ENCODE assay signal across 8 mouse cellular contexts in the genomic region with DNA sequence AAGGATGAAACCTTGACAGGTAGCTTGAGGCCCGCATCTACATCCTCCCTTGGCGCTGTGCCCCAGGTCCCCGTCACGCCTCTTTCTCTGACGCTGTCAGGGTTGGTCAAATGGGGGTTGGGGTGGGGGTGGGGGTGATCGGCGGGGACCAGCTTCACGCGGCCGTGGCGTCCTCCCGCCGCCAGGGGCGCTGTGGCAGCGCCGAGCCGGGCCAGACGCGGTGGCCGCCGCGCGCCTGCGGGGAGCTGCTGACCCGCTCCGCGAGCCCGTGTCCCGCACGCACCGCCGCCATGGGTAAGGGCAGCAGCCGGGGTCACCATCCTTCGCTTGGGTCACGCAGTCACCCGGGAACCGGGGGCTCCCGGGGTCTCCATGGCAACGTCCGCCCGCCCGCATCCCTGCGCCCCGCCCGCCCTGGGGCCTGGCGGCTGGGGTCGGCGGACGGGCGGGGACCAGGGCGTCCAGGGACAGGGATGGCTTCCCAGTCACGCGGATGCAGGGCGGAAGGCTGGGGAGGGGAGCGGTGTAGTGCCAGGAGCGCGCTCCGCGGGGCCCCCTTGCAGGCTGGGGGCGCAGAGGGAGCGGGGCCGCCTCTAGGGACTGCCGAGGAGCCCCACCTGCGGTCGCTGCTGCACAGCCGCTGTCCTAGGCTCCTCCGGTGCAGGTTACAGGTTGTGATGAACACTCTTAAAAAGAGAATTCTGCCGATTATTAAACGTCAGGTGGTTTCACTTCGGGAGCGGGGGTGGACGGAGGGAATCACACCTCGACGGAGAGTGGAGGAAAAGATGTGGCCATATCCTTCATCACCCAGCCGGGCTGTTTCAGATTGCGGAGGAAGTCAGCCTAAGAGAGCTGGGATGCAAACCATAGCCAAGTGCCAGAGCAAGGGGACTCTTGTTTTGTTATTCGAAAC. TPM values are rescaled to one million over a fixed set of nuclear protein-coding genes. Genes with fewer than 3 reads are reported as not detected.
DNase-seq lines count a peak whose midpoint lies in the region; ATAC-seq and TF ChIP-seq lines count a peak whose summit lies in the region.

Gene Rufy2 (plus strand): TSS at position 185 of the 916 bp plus-strand sequence.

- peak within 1 kb of the TSS; percentile 73 to 97 (median 83) for H3K4me3 ChIP-seq in CH12.LX (replicated peaks in 1 of 3; ENCODE audit: low read depth in 2 of 3, low read length in 2 of 3, poor library complexity in 1 of 3)
- H3K4me3 ChIP-seq in forebrain, embryonic 11.5 days (ENCODE audit: low read depth, low read length), result peak within 1 kb of the TSS; percentile 92
- H3K4me3 ChIP-seq in heart, embryonic 16.5 days (ENCODE audit: low read length), result peak within 1 kb of the TSS; percentile 97
- H3K4me3 ChIP-seq in liver, embryonic 14.5 days (ENCODE audit: insufficient read depth in 1 of 2, low read depth in 2 of 2, low read length in 2 of 2), result peak within 1 kb of the TSS; percentile 67 to 88
- peak within 1 kb of the TSS; percentile 95 for H3K4me3 ChIP-seq in stomach, embryonic 15.5 days (replicated peaks)

- TF ChIP-seq EP300 in CH12.LX (IDR thresholded peaks at IDR 0.05; ENCODE audit: low read length), result no peak
- no peak for TF ChIP-seq EP300 in liver, embryonic 14.5 days (IDR thresholded peaks at IDR 0.05; ENCODE audit: low read depth)

- peak within 1 kb of the TSS; percentile 89 for H3K4me2 ChIP-seq in CH12.LX (ENCODE audit: insufficient read depth, low read depth, poor library complexity, severe bottlenecking)
- peak within 1 kb of the TSS; percentile 60 for H3K4me2 ChIP-seq in forebrain, embryonic 11.5 days (ENCODE audit: low read depth, low read length, severe bottlenecking)
- H3K4me2 ChIP-seq in heart, embryonic 16.5 days (ENCODE audit: low read depth, low read length), result peak within 1 kb of the TSS; percentile 85
- H3K4me2 ChIP-seq in liver, embryonic 14.5 days (ENCODE audit: low read depth), result peak within 1 kb of the TSS; percentile 92
- H3K4me2 ChIP-seq in stomach, embryonic 15.5 days, result peak within 1 kb of the TSS; percentile 69

- TF ChIP-seq RAD21 in CH12.LX (IDR thresholded peaks at IDR 0.05; ENCODE audit: low read depth, low read length), result peak; percentile 2

- ATAC-seq in forebrain, embryonic 11.5 days (replicated peaks; ENCODE audit: low FRiP score), result peak; percentile 94
- peak; percentile 90 for ATAC-seq in heart, embryonic 16.5 days (replicated peaks; ENCODE audit: extremely low read depth, insufficient read depth, low FRiP score)
- ATAC-seq in liver, embryonic 14.5 days (ENCODE audit: insufficient read depth), result peak; percentile 82
- peak; percentile 85 for ATAC-seq in stomach, embryonic 15.5 days (ENCODE audit: insufficient read depth, low FRiP score, low read depth)

- in situ Hi-C loops in CH12.LX (cut with MboI; ENCODE audit: low pct_ligation_motif_present, low pct_unique_long_range_greater_than_20kb, low sequenced_read_pairs), result no loop called here

- H3K27ac ChIP-seq in CH12.LX (ENCODE audit: insufficient read depth, low read depth), result peak within 1 kb of the TSS; percentile 44; the same call in 1 of the 2 replicates
- peak within 1 kb of the TSS; percentile 50 for H3K27ac ChIP-seq in forebrain, embryonic 11.5 days (ENCODE audit: low read depth, low read length)
- peak within 1 kb of the TSS; percentile 76 for H3K27ac ChIP-seq in heart, embryonic 16.5 days (ENCODE audit: low read length)
- no peak within 1 kb of the TSS for H3K27ac ChIP-seq in liver, embryonic 14.5 days
- H3K27ac ChIP-seq in stomach, embryonic 15.5 days, result peak within 1 kb of the TSS; percentile 66

- peak; percentile 83 for DNase-seq in CH12.LX (ENCODE audit: extremely low read depth)
- peak; percentile 51 for DNase-seq in c-Kit-positive CD71-positive TER-119-negative erythroid progenitor cells, embryonic 14.5 days (ENCODE audit: low read depth)
- DNase-seq in forebrain, embryonic 11.5 days (ENCODE audit: low spot score), result peak; percentile 94
- peak; percentile 86 to 90 for DNase-seq in kidney, postnatal 25 days
- peak; percentile 37 to 50 (median 41) for DNase-seq in liver, embryonic 14.5 days (ENCODE audit: low read depth in 3 of 3, low spot score in 3 of 3)
- DNase-seq in neural tube, embryonic 10.5 days (ENCODE audit: extremely low spot score, low spot score), result peak; percentile 88

- H3K27me3 ChIP-seq in CH12.LX (replicated peaks), result no peaks in the 10 kb centered on the region
- no peaks in the 10 kb centered on the region for H3K27me3 ChIP-seq in forebrain, embryonic 11.5 days (ENCODE audit: control insufficient read depth, insufficient read depth, low read length)
- no peaks in the 10 kb centered on the region for H3K27me3 ChIP-seq in heart, embryonic 16.5 days (ENCODE audit: control insufficient read depth, insufficient read depth, low read length)
- no peaks in the 10 kb centered on the region for H3K27me3 ChIP-seq in liver, embryonic 14.5 days (ENCODE audit: control insufficient read depth, insufficient read depth, low read length)
- H3K27me3 ChIP-seq in stomach, embryonic 15.5 days (replicated peaks), result no peaks in the 10 kb centered on the region

- peaks cover 9 to 39% of the 10 kb centered on the region in 2 experiments for H3K4me1 ChIP-seq in CH12.LX (ENCODE audit: control insufficient read depth in 1 of 2, insufficient read depth in 2 of 2)
- no peaks in the 10 kb centered on the region for H3K4me1 ChIP-seq in forebrain, embryonic 11.5 days (replicated peaks; ENCODE audit: control insufficient read depth, insufficient read depth, low read length)
- peaks cover 20% of the 10 kb centered on the region for H3K4me1 ChIP-seq in heart, embryonic 16.5 days (ENCODE audit: control insufficient read depth, insufficient read depth, low read length)
- peaks cover 0 to 8% of the 10 kb centered on the region in 2 experiments; a peak in 3 of 4 replicates for H3K4me1 ChIP-seq in liver, embryonic 14.5 days (replicated peaks; ENCODE audit: control insufficient read depth in 2 of 2, insufficient read depth in 2 of 2, low read length in 1 of 2)
- H3K4me1 ChIP-seq in stomach, embryonic 15.5 days, result peaks cover 7% of the 10 kb centered on the region

- WGBS in forebrain, embryonic 11.5 days, result under 1% methylated on average over 71 of the region's 77 CpGs
- WGBS in heart, embryonic 16.5 days, result under 1% methylated on average over 75 of the region's 77 CpGs
- WGBS in liver, embryonic 14.5 days (ENCODE audit: insufficient replicate concordance), result 1% methylated on average over 63 of the region's 77 CpGs
- WGBS in stomach, embryonic 15.5 days, result 1% methylated on average over 75 of the region's 77 CpGs

- dilution Hi-C loops in CH12.LX (cut with MboI; ENCODE audit: extremely low pct_ligation_motif_present, extremely low pct_unique_long_range_greater_than_20kb, low sequenced_read_pairs), result no loop called here

- TF ChIP-seq CTCF in CH12.LX (conservative IDR thresholded peaks at IDR 0.05 in 1 of 2, IDR thresholded peaks at IDR 0.05 in 1 of 2; ENCODE audit: low read depth in 2 of 2, low read length in 2 of 2), result peak in 1 of 2 experiments; percentile 63; a peak in 2 of 4 replicates
- TF ChIP-seq CTCF in liver, embryonic 14.5 days (IDR thresholded peaks at IDR 0.05; ENCODE audit: low read depth), result peak; percentile 57

- peaks cover 10% of the 10 kb centered on the region for H3K79me2 ChIP-seq in CH12.LX (replicated peaks; ENCODE audit: control insufficient read depth, extremely low read depth, insufficient read depth, poor library complexity, severe bottlenecking)

- H3K9ac ChIP-seq in CH12.LX (ENCODE audit: insufficient read depth, low read depth), result peak within 1 kb of the TSS; percentile 75
- peak within 1 kb of the TSS; percentile 93 for H3K9ac ChIP-seq in forebrain, embryonic 11.5 days (ENCODE audit: low read length)
- peak within 1 kb of the TSS; percentile 80 for H3K9ac ChIP-seq in heart, embryonic 16.5 days (ENCODE audit: low read length)
- H3K9ac ChIP-seq in liver, embryonic 14.5 days (replicated peaks), result peak within 1 kb of the TSS; percentile 74
- peak within 1 kb of the TSS; percentile 83 for H3K9ac ChIP-seq in stomach, embryonic 15.5 days

- no peaks in the 10 kb centered on the region for H3K9me3 ChIP-seq in CH12.LX (replicated peaks; ENCODE audit: low read length)
- H3K9me3 ChIP-seq in forebrain, embryonic 11.5 days (ENCODE audit: control insufficient read depth, low read length), result no peaks in the 10 kb centered on the region
- H3K9me3 ChIP-seq in heart, embryonic 16.5 days (replicated peaks; ENCODE audit: control insufficient read depth, low read length), result no peaks in the 10 kb centered on the region
- no peaks in the 10 kb centered on the region for H3K9me3 ChIP-seq in liver, embryonic 14.5 days (ENCODE audit: control insufficient read depth, low read length)
- no peaks in the 10 kb centered on the region for H3K9me3 ChIP-seq in stomach, embryonic 15.5 days

- H3K36me3 ChIP-seq in CH12.LX (replicated peaks in 1 of 2; ENCODE audit: control insufficient read depth in 1 of 2, insufficient read depth in 1 of 2, low read length in 1 of 2), result peaks cover 5 to 32% of the 10 kb centered on the region in 2 experiments
- peaks cover 2% of the 10 kb centered on the region; the same call in 1 of the 2 replicates for H3K36me3 ChIP-seq in forebrain, embryonic 11.5 days (ENCODE audit: control insufficient read depth, insufficient read depth, low read length)
- no peaks in the 10 kb centered on the region; the same call in 1 of the 2 replicates for H3K36me3 ChIP-seq in heart, embryonic 16.5 days (ENCODE audit: control insufficient read depth, insufficient read depth)
- peaks cover 5% of the 10 kb centered on the region for H3K36me3 ChIP-seq in liver, embryonic 14.5 days (replicated peaks; ENCODE audit: control insufficient read depth, insufficient read depth, low read depth)
- 0 out of 2 replicates have a peak, but pooled peaks cover 5% of the 10 kb centered on the region for H3K36me3 ChIP-seq in stomach, embryonic 15.5 days

- peak; percentile 72 for TF ChIP-seq POLR2A in CH12.LX (IDR thresholded peaks at IDR 0.05; ENCODE audit: low read depth, low read length)

TF ChIP-seq in CH12.LX, 34 proteins besides CTCF, POLR2A, EP300 and RAD21 (continues in another document):
- peak; percentile 83 for TF ChIP-seq CHD2 (IDR thresholded peaks at IDR 0.05; ENCODE audit: low read length)
- TF ChIP-seq MAX (IDR thresholded peaks at IDR 0.05; ENCODE audit: low read length), result peak; percentile 30; the same call in 1 of the 2 replicates
- peak; percentile 61 for TF ChIP-seq NELFE (IDR thresholded peaks at IDR 0.05; ENCODE audit: low read depth, low read length)
- no peak for TF ChIP-seq MEF2A (IDR thresholded peaks at IDR 0.05; ENCODE audit: borderline replicate concordance, low read depth, low read length)
- TF ChIP-seq MAFK (IDR thresholded peaks at IDR 0.05; ENCODE audit: insufficient replicate concordance, low read length), result no peak

RNA-seq across cellular contexts. Expression of gene Rufy2, which starts in this region (rescaled TPM):
- total RNA-seq in CH12.LX (2012; rRNA removed), result 4.9 and 5.6 TPM in 2 replicates
- 5.8 and 9.0 TPM in 2 replicates for total RNA-seq in CH12.LX (2014; rRNA removed)
- 6.8 and 7.1 TPM in 2 replicates for polyA plus RNA-seq in CH12.LX (2012; ENCODE audit: insufficient read length, low read depth)
- 22.7 and 27.1 TPM in 2 replicates for polyA plus RNA-seq in forebrain, embryonic 11.5 days (2014; fragmentation: Nextera tagmentation; extraction: Ambion mirVana)
- 16.5 and 16.9 TPM in 2 replicates for polyA plus RNA-seq in heart, embryonic 16.5 days (2015; fragmentation: Nextera tagmentation; extraction: Ambion mirVana)
- 0.53 and 1.1 TPM in 2 replicates for polyA plus RNA-seq in liver, embryonic 14.5 days (2012; rRNA removed)
- 1.3 and 1.4 TPM in 2 replicates for polyA plus RNA-seq in liver, embryonic 14.5 days (2014; fragmentation: Nextera tagmentation; extraction: Ambion mirVana)
- 26.6 TPM in 2 replicates for polyA plus RNA-seq in stomach, embryonic 15.5 days (2015; fragmentation: Nextera tagmentation; extraction: Ambion mirVana)

Comparison
In these comparisons a context has a peak if more than half of its experiments do, and no peak if none do; other contexts are left out.
1. DNase-seq: peak in every context shown above with its lines; median percentile 94 in forebrain, embryonic 11.5 days; 88 in kidney, postnatal 25 days; 88 in neural tube, embryonic 10.5 days; 83 in CH12.LX; 51 in c-Kit-positive CD71-positive TER-119-negative erythroid progenitor cells, embryonic 14.5 days; 41 in liver, embryonic 14.5 days.